Mouse (Mus musculus) megakaryocyte, embryonic 14.5 days (primary cell): ENCODE measurements around the gene Csnk1g2.

Source experiments
- FLI1 ChIP-seq: IDR thresholded peaks from 2 replicates; pipeline ENCODE4 v1.6.1; 2012; ENCODE audit warnings: low read length, inconsistent platforms, mixed read lengths
- GATA1 ChIP-seq: IDR thresholded peaks from 3 replicates; pipeline ENCODE4 v1.6.1; 2012; ENCODE audit warnings: mixed read lengths, low read length, inconsistent platforms, borderline replicate concordance

DNA sequence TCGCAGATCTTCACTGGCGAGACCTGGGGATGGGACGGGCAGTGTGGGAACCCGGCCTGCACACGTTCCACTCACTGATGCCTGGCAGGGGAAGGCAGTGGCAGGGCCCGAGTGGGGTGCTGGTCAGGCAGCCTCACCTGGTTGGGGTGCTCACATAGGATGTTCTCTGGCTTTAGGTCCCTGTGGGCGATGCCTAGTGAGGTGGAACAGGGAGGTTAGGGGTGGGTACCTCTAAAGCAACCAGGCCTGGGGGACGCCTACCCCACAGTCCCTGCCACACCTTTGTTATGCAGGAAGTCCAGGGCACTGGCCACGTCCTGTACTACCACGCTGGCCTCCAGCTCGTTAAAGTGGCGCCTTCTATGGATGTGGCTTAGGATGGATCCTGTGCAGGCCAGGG is 46.4 kb downstream of the Csnk1g2 start:
- TF ChIP-seq FLI1, result no peak
- TF ChIP-seq GATA1, result no peak
